Mouse (Mus musculus) kidney, adult 18-20 months (tissue): ENCODE data around the gene Ehmt2.
"Not testable (repeated sequence)": the region's sequence is repeated elsewhere in the genome, so short reads cannot be mapped to it uniquely, and the experiment has no call there.

Source experiments
- DNase-seq: peaks from one replicate; pipeline ENCODE4 v3.0.0; 2021

Ehmt2 gene

GRCm38 (mm10) chr17:34954831-34955230 is 56.6 kb downstream of the Ehmt2 start:
- DNase-seq = no peak

- DNase-seq = no peak
Measured at GRCm38 (mm10) chr17:34955884-34956283, 57.6 kb downstream of the Ehmt2 start.

- DNase-seq = no peak
Measured at GRCm38 (mm10) chr17:34956340-34956739, 58.1 kb downstream of the Ehmt2 start.

GRCm38 (mm10) chr17:34957291-34957690 is 59.0 kb downstream of the Ehmt2 start:
- not testable (repeated sequence) for DNase-seq

GRCm38 (mm10) chr17:34957966-34958365 is 59.7 kb downstream of the Ehmt2 start:
- DNase-seq = not testable (repeated sequence)

GRCm38 (mm10) chr17:34958734-34959129 is 60.5 kb downstream of the Ehmt2 start:
- DNase-seq = not testable (repeated sequence)

GRCm38 (mm10) chr17:34959130-34959778 is 61.0 kb downstream of the Ehmt2 start, which contains the start of gene Hspa1b:
Hspa1b (minus strand) TSS chr17:34959238.
- peak; percentile 94 for DNase-seq

GRCm38 (mm10) chr17:34959881-34960515 is 61.7 kb downstream of the Ehmt2 start:
- DNase-seq = peak; percentile 76

GRCm38 (mm10) chr17:34960702-34961493 is 62.6 kb downstream of the Ehmt2 start:
- no peak for DNase-seq

GRCm38 (mm10) chr17:34962125-34962524 is 63.9 kb downstream of the Ehmt2 start:
- no peak for DNase-seq

GRCm38 (mm10) chr17:34962841-34963240 is 64.6 kb downstream of the Ehmt2 start:
- DNase-seq = no peak
